ENCODE assay signal across 17 mouse cellular contexts in the genomic region with DNA sequence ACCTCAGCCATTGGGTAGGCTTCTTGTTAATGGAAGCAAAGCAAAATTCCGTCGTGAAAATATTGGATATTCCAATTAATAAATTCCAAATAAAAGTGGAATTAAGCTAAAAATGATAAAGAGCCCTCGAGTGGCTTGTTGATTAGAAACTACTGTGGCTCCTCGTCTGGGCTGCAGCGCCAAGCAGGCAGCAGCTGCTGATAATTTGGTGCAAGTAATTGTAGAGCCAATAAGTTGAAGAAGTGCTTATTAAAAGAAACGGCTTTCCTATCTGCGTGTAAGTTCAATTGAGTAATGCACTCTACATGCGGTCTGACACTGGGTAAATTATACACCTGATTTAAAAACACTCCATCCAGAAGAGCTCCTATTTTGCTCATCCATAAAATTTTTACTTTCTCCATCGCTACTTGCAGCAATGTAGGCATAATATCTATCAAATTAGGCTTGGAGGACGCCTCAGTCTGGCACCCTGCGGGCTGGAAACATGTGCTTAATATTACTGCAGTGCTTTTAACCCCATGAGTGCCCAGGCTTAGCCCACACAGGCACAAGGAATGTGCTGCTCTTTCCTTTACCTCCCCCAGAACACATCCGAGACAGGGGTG.
DNase-seq lines count a peak whose midpoint lies in the region; ATAC-seq and TF ChIP-seq lines count a peak whose summit lies in the region.
"Had no signal": no experiment of that assay in that cellular context is flagged by ENCODE, and none has a peak within 500 bp of the region (broad histone marks: within the 10 kb centered on the region; RNA-seq: fewer than 3 reads in every experiment).

No protein-coding gene starts in this region.

- no peaks in the 10 kb centered on the region for H3K36me3 ChIP-seq in hindbrain, embryonic 12.5 days
- no peaks in the 10 kb centered on the region for H3K36me3 ChIP-seq in hindbrain, embryonic 10.5 days
- no peaks in the 10 kb centered on the region for H3K36me3 ChIP-seq in embryonic facial prominence, embryonic 13.5 days
- no peaks in the 10 kb centered on the region for H3K36me3 ChIP-seq in hindbrain, postnatal 0 days (ENCODE audit: insufficient read depth, low read length)
- no peaks in the 10 kb centered on the region for H3K36me3 ChIP-seq in neural tube, embryonic 14.5 days (ENCODE audit: control insufficient read depth, insufficient read depth, low read length)
- no peaks in the 10 kb centered on the region for H3K36me3 ChIP-seq in kidney, embryonic 16.5 days (ENCODE audit: insufficient read depth, low read length)
- H3K36me3 ChIP-seq: G1E; limb, embryonic 15.5 days; lung, embryonic 15.5 days; stomach, embryonic 15.5 days had no signal

- H3K9me3 ChIP-seq in hindbrain, embryonic 12.5 days (replicated peaks), result no peaks in the 10 kb centered on the region
- no peaks in the 10 kb centered on the region for H3K9me3 ChIP-seq in hindbrain, embryonic 10.5 days
- no peaks in the 10 kb centered on the region for H3K9me3 ChIP-seq in embryonic facial prominence, embryonic 13.5 days
- no peaks in the 10 kb centered on the region for H3K9me3 ChIP-seq in hindbrain, postnatal 0 days (ENCODE audit: low read length)
- no peaks in the 10 kb centered on the region for H3K9me3 ChIP-seq in neural tube, embryonic 14.5 days (ENCODE audit: control insufficient read depth, low read length)
- no peaks in the 10 kb centered on the region for H3K9me3 ChIP-seq in kidney, embryonic 16.5 days (ENCODE audit: low read length)
- H3K9me3 ChIP-seq: G1E; limb, embryonic 15.5 days; lung, embryonic 15.5 days; stomach, embryonic 15.5 days had no signal

- no peak overlapping the region for H3K4me3 ChIP-seq in hindbrain, embryonic 12.5 days
- no peak overlapping the region for H3K4me3 ChIP-seq in hindbrain, embryonic 10.5 days
- no peak overlapping the region for H3K4me3 ChIP-seq in embryonic facial prominence, embryonic 13.5 days
- H3K4me3 ChIP-seq in hindbrain, postnatal 0 days (ENCODE audit: low read length), result no peak overlapping the region
- no peak overlapping the region for H3K4me3 ChIP-seq in neural tube, embryonic 14.5 days (ENCODE audit: low read depth, low read length)
- no peak overlapping the region for H3K4me3 ChIP-seq in kidney, embryonic 16.5 days (ENCODE audit: low read length)
- H3K4me3 ChIP-seq: limb, embryonic 15.5 days; lung, embryonic 15.5 days; megakaryocyte, embryonic 14.5 days; stomach, embryonic 15.5 days had no signal

- no peak for DNase-seq in hindbrain, embryonic 10.5 days (ENCODE audit: low spot score)
- DNase-seq in hindbrain, postnatal 0 days (ENCODE audit: low spot score), result peak; percentile 26
- no peak for DNase-seq in right cerebral cortex, adult 18-20 months
- no peak for DNase-seq in heart, adult 18-20 months
- DNase-seq: adrenal gland, postnatal 36 days; cerebellum, adult 11-12 months; heart, postnatal 14 days; kidney, adult 8-10 months had no signal

- TF ChIP-seq CTCF in hindbrain, postnatal 0 days (IDR thresholded peaks at IDR 0.05; ENCODE audit: low read depth), result no peak

- H3K4me2 ChIP-seq in hindbrain, embryonic 12.5 days (replicated peaks), result 0 out of 2 replicates have a peak overlapping the region, but pooled peaks have one; percentile 8
- peak overlapping the region; percentile 33 for H3K4me2 ChIP-seq in embryonic facial prominence, embryonic 13.5 days
- H3K4me2 ChIP-seq in hindbrain, postnatal 0 days (ENCODE audit: low read depth, low read length), result peak overlapping the region; percentile 40
- H3K4me2 ChIP-seq in neural tube, embryonic 14.5 days (ENCODE audit: low read depth, low read length), result peak overlapping the region; percentile 3; the same call in 1 of the 2 replicates
- H3K4me2 ChIP-seq in kidney, embryonic 16.5 days (replicated peaks; ENCODE audit: low read depth, low read length), result no peak overlapping the region
- H3K4me2 ChIP-seq: limb, embryonic 15.5 days; lung, embryonic 15.5 days; stomach, embryonic 15.5 days had no signal

- H3K27ac ChIP-seq in hindbrain, embryonic 12.5 days, result no peak overlapping the region
- H3K27ac ChIP-seq in hindbrain, embryonic 10.5 days, result no peak overlapping the region
- H3K27ac ChIP-seq in embryonic facial prominence, embryonic 13.5 days, result no peak overlapping the region
- H3K27ac ChIP-seq in hindbrain, postnatal 0 days, result no peak overlapping the region
- no peak overlapping the region for H3K27ac ChIP-seq in neural tube, embryonic 14.5 days (ENCODE audit: low read depth, low read length)
- no peak overlapping the region for H3K27ac ChIP-seq in kidney, embryonic 16.5 days (ENCODE audit: low read length)
- H3K27ac ChIP-seq: limb, embryonic 15.5 days; lung, embryonic 15.5 days; stomach, embryonic 15.5 days had no signal

- 0 out of 2 replicates have a peak, but pooled peaks cover 2% of the 10 kb centered on the region for H3K4me1 ChIP-seq in hindbrain, embryonic 12.5 days
- peaks cover 4% of the 10 kb centered on the region; the same call in 1 of the 2 replicates for H3K4me1 ChIP-seq in hindbrain, embryonic 10.5 days (replicated peaks)
- peaks cover 13% of the 10 kb centered on the region for H3K4me1 ChIP-seq in embryonic facial prominence, embryonic 13.5 days
- H3K4me1 ChIP-seq in hindbrain, postnatal 0 days (ENCODE audit: insufficient read depth, low read length), result no peaks in the 10 kb centered on the region
- H3K4me1 ChIP-seq in neural tube, embryonic 14.5 days (ENCODE audit: control insufficient read depth, insufficient read depth, low read length), result 0 out of 2 replicates have a peak, but pooled peaks cover 3% of the 10 kb centered on the region
- H3K4me1 ChIP-seq in kidney, embryonic 16.5 days (ENCODE audit: insufficient read depth, low read length), result no peaks in the 10 kb centered on the region
- H3K4me1 ChIP-seq: lung, embryonic 15.5 days; megakaryocyte, embryonic 14.5 days; stomach, embryonic 15.5 days had no signal

- 46% methylated on average over 12 of the region's 12 CpGs for WGBS in hindbrain, embryonic 12.5 days
- WGBS in hindbrain, embryonic 10.5 days, result 69% methylated on average over 12 of the region's 12 CpGs
- 29% methylated on average over 12 of the region's 12 CpGs for WGBS in embryonic facial prominence, embryonic 13.5 days
- 33% methylated on average over 12 of the region's 12 CpGs for WGBS in hindbrain, postnatal 0 days
- 32% methylated on average over 12 of the region's 12 CpGs for WGBS in neural tube, embryonic 14.5 days
- 77% methylated on average over 12 of the region's 12 CpGs for WGBS in kidney, embryonic 16.5 days

- ATAC-seq in hindbrain, embryonic 12.5 days (ENCODE audit: low FRiP score), result peak; percentile 77
- ATAC-seq in embryonic facial prominence, embryonic 13.5 days (ENCODE audit: insufficient number of reproducible peaks, insufficient read depth, low FRiP score, low TSS enrichment, low read depth), result no peak
- ATAC-seq in hindbrain, postnatal 0 days, result no peak
- peak; percentile 84 for ATAC-seq in neural tube, embryonic 14.5 days (ENCODE audit: low read depth)
- ATAC-seq in kidney, embryonic 16.5 days (ENCODE audit: low FRiP score, low TSS enrichment), result no peak

- no peak overlapping the region for H3K9ac ChIP-seq in hindbrain, embryonic 12.5 days
- H3K9ac ChIP-seq in embryonic facial prominence, embryonic 13.5 days, result no peak overlapping the region
- H3K9ac ChIP-seq in hindbrain, postnatal 0 days (replicated peaks; ENCODE audit: low read length), result no peak overlapping the region
- H3K9ac ChIP-seq in neural tube, embryonic 14.5 days (replicated peaks; ENCODE audit: low read depth, low read length), result no peak overlapping the region
- no peak overlapping the region for H3K9ac ChIP-seq in kidney, embryonic 16.5 days (replicated peaks; ENCODE audit: low read length)
- H3K9ac ChIP-seq: limb, embryonic 15.5 days; lung, embryonic 15.5 days; stomach, embryonic 15.5 days had no signal

- H3K27me3 ChIP-seq in hindbrain, embryonic 12.5 days, result no peaks in the 10 kb centered on the region
- H3K27me3 ChIP-seq in hindbrain, embryonic 10.5 days (ENCODE audit: insufficient read depth, poor library complexity, severe bottlenecking), result no peaks in the 10 kb centered on the region
- peaks cover 11% of the 10 kb centered on the region; the same call in 1 of the 2 replicates for H3K27me3 ChIP-seq in embryonic facial prominence, embryonic 13.5 days
- no peaks in the 10 kb centered on the region for H3K27me3 ChIP-seq in hindbrain, postnatal 0 days (ENCODE audit: insufficient read depth, low read length)
- H3K27me3 ChIP-seq in neural tube, embryonic 14.5 days (ENCODE audit: control insufficient read depth, insufficient read depth, low read length), result no peaks in the 10 kb centered on the region
- H3K27me3 ChIP-seq in kidney, embryonic 16.5 days (ENCODE audit: insufficient read depth, low read length), result no peaks in the 10 kb centered on the region
- H3K27me3 ChIP-seq: lung, embryonic 15.5 days; megakaryocyte, embryonic 14.5 days; stomach, embryonic 15.5 days had no signal

Comparison
In these comparisons a context has a peak if more than half of its experiments do, and no peak if none do; other contexts are left out.
1. ATAC-seq: peak in hindbrain, embryonic 12.5 days (single experiment) and neural tube, embryonic 14.5 days (single experiment); none in embryonic facial prominence, embryonic 13.5 days (single experiment), hindbrain, postnatal 0 days (single experiment) and kidney, embryonic 16.5 days (single experiment).